Mouse (Mus musculus) spleen, adult 2 months (tissue): ENCODE measurements around the gene Gm37240.

Experiments used
- CTCF ChIP-seq: fragments of 200-500 bp; IDR thresholded peaks from 2 replicates; pipeline ENCODE4 v1.5.1; 2011; ENCODE audit warnings: mild to moderate bottlenecking, inconsistent platforms; ENCODE audit not compliant: insufficient read depth, insufficient read length, insufficient replicate concordance; ENCODE audit errors: extremely low read depth
- POLR2A ChIP-seq: fragments of 200-500 bp; IDR thresholded peaks from 2 replicates; pipeline ENCODE4 v1.6.1; 2011; ENCODE audit warnings: low read depth, low read length, inconsistent platforms

GRCm38 (mm10) chr3:85535042-85535441, 352.3 kb downstream of the Gm37240 start:
- TF ChIP-seq CTCF (no peak), POLR2A (no peak)
